Mouse (Mus musculus): ENCODE measurements at regions not wholly inside any gene's neighbourhood (a gene's known extent, or its start where the extent isn't known, plus 50 kb on each side); places are given as distances from the start of the nearest gene placed in this dataset.

GRCm38 (mm10) chr1:179906115-179906514, 54.2 kb upstream of the Cdc42bpa start:
- DNase-seq (ENCODE audit: low spot score), result no peak

- DNase-seq (ENCODE audit: low spot score), result no peak
These were observed 67.6 kb upstream of the Cdc42bpa start for GRCm38 (mm10) chr1:179892711-179893110.

- no peak for DNase-seq (ENCODE audit: low spot score)
These were observed 72.4 kb upstream of the Cdc42bpa start for GRCm38 (mm10) chr1:179887921-179888320.

- DNase-seq (ENCODE audit: low spot score), result no peak
These were observed 77.7 kb upstream of the Ahctf1 start for GRCm38 (mm10) chr1:179881222-179881621.

GRCm38 (mm10) chr1:179877893-179878292, 74.4 kb upstream of the Ahctf1 start:
- no peak for DNase-seq (ENCODE audit: low spot score)

- no peak for DNase-seq (ENCODE audit: low spot score)
These were observed 70.5 kb upstream of the Ahctf1 start for GRCm38 (mm10) chr1:179873772-179874555.

GRCm38 (mm10) chr1:179871961-179872360, 68.5 kb upstream of the Ahctf1 start:
- no peak for DNase-seq (ENCODE audit: low spot score)

- DNase-seq (ENCODE audit: low spot score), result no peak
These were observed 65.2 kb upstream of the Ahctf1 start for GRCm38 (mm10) chr1:179868656-179869055.

- DNase-seq (ENCODE audit: low spot score), result no peak
These were observed 64.0 kb upstream of the Ahctf1 start for GRCm38 (mm10) chr1:179867493-179867892.

GRCm38 (mm10) chr1:179866056-179866772, 62.7 kb upstream of the Ahctf1 start:
- DNase-seq (ENCODE audit: low spot score), result no peak

GRCm38 (mm10) chr1:179865561-179865960, 62.1 kb upstream of the Ahctf1 start:
- DNase-seq (ENCODE audit: low spot score), result no peak

GRCm38 (mm10) chr1:179864537-179865226, 61.2 kb upstream of the Ahctf1 start:
- DNase-seq (ENCODE audit: low spot score), result no peak

GRCm38 (mm10) chr1:179863420-179863819, 59.9 kb upstream of the Ahctf1 start:
- DNase-seq (ENCODE audit: low spot score), result peak; percentile 49

- DNase-seq (ENCODE audit: low spot score), result no peak
These were observed 59.5 kb upstream of the Ahctf1 start for GRCm38 (mm10) chr1:179862941-179863340.

GRCm38 (mm10) chr1:179861776-179862175, 58.3 kb upstream of the Ahctf1 start:
- no peak for DNase-seq (ENCODE audit: low spot score)

- DNase-seq (ENCODE audit: low spot score), result no peak
These were observed 56.0 kb upstream of the Ahctf1 start for GRCm38 (mm10) chr1:179859552-179859902.

GRCm38 (mm10) chr1:179858780-179859551, 55.5 kb upstream of the Ahctf1 start:
- DNase-seq (ENCODE audit: low spot score), result no peak

- no peak for DNase-seq (ENCODE audit: low spot score)
These were observed 50.9 kb upstream of the Ahctf1 start for GRCm38 (mm10) chr1:179854288-179854965.
